Mouse (Mus musculus) urinary bladder, postnatal 10 days (tissue): Measurements from ENCODE around the gene Vmn1r202.
"Not testable (repeated sequence)": the region's sequence is repeated elsewhere in the genome, so short reads cannot be mapped to it uniquely, and the experiment has no call there.

Source experiments
- DNase-seq: peaks from one replicate; pipeline ENCODE4 v3.0.0; 2022; ENCODE audit warnings: low spot score

Vmn1r202 gene

DNA sequence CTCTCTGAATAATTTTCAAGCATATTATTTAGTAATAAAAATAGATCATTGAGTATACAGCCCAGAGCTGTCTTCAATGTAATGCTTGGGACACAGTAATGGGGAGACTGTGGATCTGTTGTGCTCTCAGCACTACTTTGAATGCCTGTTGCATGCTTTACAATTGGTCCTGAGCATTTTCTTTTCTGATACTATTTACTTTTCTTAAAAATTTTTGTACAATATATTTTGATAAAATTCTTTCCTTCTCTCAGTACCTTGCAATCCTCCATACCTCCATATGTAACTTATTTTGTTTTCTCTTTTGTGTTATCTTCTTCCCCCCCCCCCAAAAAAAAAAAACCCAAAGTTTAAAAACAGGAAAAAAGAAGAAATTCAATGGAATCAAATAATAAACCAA lies at the start of gene Vmn1r202:
Vmn1r202 (minus strand) TSS at position 101 of the 400 bp plus-strand sequence.
- DNase-seq = no peak

DNA sequence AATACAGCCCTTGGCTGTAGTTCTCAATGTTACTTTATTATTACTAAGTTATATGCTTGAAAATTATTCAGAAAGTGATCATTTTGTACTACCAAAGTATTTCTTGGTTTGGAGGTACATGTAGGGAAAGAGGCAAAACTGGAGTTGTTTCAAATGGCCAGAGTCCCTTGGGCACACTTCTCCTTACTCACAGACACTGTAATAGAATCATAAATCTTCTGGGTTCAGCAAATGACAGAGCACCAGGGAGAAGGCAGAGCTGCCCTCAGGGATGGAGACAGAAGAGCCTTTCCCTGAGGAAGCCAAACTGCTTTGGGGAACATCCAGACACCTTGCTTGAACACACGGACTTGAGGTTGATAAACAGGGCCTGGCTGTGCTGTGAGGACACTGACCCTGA lies 47.7 kb upstream of the Vmn1r202 start, which contains the start of gene Vmn1r204:
Vmn1r204 (plus strand) TSS at position 301 of the 400 bp plus-strand sequence.
- DNase-seq = not testable (repeated sequence)

DNA sequence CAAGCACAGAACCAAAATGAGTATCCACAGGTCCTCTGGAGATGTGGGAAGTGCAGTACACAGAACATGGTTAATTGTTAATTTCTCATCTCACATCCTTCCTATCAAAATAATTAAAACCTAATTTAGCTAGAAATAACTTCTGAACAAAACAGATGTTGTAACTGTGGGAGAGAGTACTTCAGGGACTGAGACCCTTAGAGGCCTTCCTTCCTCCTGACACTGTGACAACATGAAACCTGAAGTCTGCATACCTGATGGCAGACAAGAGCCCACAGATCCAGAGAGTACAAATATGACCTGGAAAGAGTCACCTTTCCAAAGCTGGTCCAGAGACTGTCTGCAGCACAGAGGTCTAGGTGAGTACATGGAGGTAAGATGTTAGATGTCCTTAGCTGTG lies 12.6 kb upstream of the Vmn1r202 start, which contains the start of gene Vmn1r203:
Vmn1r203 (plus strand) TSS at position 301 of the 400 bp plus-strand sequence.
- no peak for DNase-seq

DNA sequence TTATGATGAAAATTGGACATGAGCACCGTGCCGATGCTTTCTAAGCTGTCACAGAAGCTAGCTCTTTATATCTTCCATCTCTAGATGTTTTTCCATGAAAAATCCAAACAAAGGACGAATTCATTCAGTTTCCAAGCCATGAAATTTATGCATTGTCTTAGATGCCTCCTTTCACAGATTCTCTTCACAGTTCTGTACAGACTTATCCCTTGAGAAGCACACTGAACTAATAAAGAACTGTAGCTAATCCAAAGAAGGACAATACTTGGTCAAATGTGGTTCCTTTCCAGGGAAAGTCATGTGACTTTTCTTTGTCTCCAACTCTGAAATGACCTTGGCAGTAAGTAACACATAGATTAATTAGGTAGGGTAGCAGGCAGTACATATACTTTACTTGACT lies 2.8 kb downstream of the Vmn1r202 start:
- DNase-seq = no peak

DNA sequence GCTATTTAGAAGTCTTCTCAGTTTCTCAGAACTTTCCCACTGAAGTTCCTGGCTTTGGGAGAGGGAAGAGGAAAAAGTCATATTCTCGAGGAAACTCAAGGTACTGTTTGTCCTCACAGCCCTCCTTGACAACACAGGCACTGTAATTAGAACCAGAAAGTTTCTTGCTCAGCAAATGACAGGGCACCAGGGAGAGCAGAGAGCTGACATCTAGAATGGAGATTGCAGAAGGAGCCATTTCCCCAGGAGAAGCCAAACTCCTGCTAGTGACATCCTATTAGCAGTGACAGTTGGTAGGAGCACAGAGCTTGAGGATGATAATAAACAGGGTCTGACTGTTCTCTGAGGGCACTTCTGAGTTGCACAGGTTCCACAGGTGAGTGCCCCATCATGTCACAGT lies 33.6 kb downstream of the Vmn1r202 start, which contains the start of gene Vmn1r201:
Vmn1r201 (plus strand) TSS at position 301 of the 400 bp plus-strand sequence.
- no peak for DNase-seq

DNA sequence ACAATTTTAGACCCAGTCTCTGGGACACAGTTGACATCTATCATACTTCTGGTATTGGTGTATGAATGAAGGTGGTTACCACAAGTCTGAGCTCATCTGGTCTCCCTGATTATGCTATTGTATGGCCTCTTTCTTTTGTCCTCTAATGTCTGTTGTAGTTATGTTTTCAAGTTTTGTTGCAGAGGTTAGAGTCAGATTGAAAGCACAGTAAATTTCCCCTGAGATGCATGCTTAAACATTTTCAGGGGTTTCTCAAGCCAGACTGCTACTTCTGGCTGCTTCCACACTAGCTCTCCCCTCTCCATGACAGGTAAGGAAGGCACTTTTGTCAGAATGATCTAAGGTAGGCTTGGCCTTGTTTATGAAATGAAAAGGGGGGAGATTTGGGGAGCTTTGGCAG lies 50.0 kb downstream of the Vmn1r202 start:
- no peak for DNase-seq
